Mouse (Mus musculus): ENCODE results near the gene Ufd1.
"Not testable (repeated sequence)": the region's sequence is repeated elsewhere in the genome, so short reads cannot be mapped to it uniquely, and the experiment has no call there.

GRCm38 (mm10) chr16:18849521-18850190, 38.1 kb downstream of the Ufd1 start:
- TF ChIP-seq CTCF, EP300 (IDR thresholded peaks at IDR 0.05; ENCODE audit: low read depth): not testable (repeated sequence)

Data from liver, embryonic 14.5 days (tissue).